Mouse (Mus musculus): Measurements from ENCODE around the gene Stmnd1. TPM values are rescaled to one million over a fixed set of nuclear protein-coding genes. Genes with fewer than 3 reads are reported as not detected.

Gene Stmnd1
- polyA plus RNA-seq, 1 experiment, result 0.06 TPM

DNA sequence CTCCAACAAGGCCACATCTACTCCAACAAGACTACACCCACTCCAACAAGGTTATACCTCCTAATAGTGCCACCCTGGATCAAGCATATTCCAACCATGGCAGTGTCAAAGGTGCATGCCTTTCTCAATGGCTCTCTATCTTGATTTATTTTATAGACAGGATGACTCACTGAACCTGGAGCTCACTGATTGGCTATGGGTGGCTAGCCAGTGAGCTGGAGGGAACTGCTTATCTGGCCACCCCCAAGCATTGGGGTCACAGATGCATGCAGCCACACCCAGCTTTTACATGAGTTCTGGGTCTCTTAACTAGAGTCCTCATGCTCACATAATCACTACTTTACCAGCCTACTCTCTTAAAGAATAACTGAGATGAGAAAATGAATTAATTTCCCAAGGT lies 5.7 kb upstream of the Stmnd1 start:
- H3K27ac ChIP-seq (ENCODE audit: insufficient read depth, low read depth, low read length), result no peak overlapping the region

DNA sequence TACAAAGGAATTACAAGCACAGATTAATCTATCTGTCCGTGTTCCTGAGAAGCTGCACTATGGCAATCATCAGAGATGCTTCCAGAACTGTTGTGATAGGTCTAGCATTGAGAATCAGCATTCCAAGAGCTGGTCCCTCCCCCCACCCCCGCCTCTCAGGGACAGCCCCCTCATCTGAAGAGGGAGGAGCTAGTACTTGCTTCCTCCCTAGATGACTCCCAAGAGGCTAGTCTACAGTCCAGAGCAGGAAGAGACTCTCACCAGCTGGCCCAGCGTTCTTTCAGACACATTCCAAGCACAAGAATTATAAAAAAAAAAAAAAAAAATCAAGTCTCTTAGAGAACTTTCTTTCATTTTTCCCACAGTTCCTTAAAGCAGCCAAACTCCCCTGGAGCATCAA lies 5.2 kb upstream of the Stmnd1 start:
- TF ChIP-seq CTCF (conservative IDR thresholded peaks at IDR 0.05; ENCODE audit: insufficient read depth, insufficient read length, low read depth, low read length), result no peak
- no peak for TF ChIP-seq POLR2A (IDR thresholded peaks at IDR 0.05; ENCODE audit: low read depth, low read length)
- Histone ChIP-seq H3K4me3 (ENCODE audit: insufficient read depth, low read depth, low read length) (no peak overlapping the region), H3K27ac (ENCODE audit: insufficient read depth, low read depth, low read length) (no peak overlapping the region), H3K27me3 (replicated peaks; ENCODE audit: control insufficient read depth, insufficient read depth, low read length) (no peaks in the 10 kb centered on the region), H3K36me3 (ENCODE audit: control insufficient read depth, insufficient read depth, low read length) (no peaks in the 10 kb centered on the region), H3K4me1 (ENCODE audit: control insufficient read depth, insufficient read depth, low read length) (0 out of 2 replicates have a peak, but pooled peaks cover 2% of the 10 kb centered on the region)
- 40% methylated on average over 3 of the region's 3 CpGs for WGBS
- DNase-seq, result peak; percentile 35

More for the DNA sequence above, 5.7 kb upstream of the Stmnd1 start:
- H3K4me3 ChIP-seq (ENCODE audit: insufficient read depth, low read depth, low read length), result no peak overlapping the region
- no peak for DNase-seq
- no peaks in the 10 kb centered on the region for H3K27me3 ChIP-seq (replicated peaks; ENCODE audit: control insufficient read depth, insufficient read depth, low read length)
- H3K4me1 ChIP-seq (ENCODE audit: control insufficient read depth, insufficient read depth, low read length), result 0 out of 2 replicates have a peak, but pooled peaks cover 2% of the 10 kb centered on the region
- TF ChIP-seq POLR2A (IDR thresholded peaks at IDR 0.05; ENCODE audit: low read depth, low read length), result no peak
- TF ChIP-seq CTCF (conservative IDR thresholded peaks at IDR 0.05; ENCODE audit: insufficient read depth, insufficient read length, low read depth, low read length), result no peak
- H3K36me3 ChIP-seq (ENCODE audit: control insufficient read depth, insufficient read depth, low read length), result no peaks in the 10 kb centered on the region

DNA sequence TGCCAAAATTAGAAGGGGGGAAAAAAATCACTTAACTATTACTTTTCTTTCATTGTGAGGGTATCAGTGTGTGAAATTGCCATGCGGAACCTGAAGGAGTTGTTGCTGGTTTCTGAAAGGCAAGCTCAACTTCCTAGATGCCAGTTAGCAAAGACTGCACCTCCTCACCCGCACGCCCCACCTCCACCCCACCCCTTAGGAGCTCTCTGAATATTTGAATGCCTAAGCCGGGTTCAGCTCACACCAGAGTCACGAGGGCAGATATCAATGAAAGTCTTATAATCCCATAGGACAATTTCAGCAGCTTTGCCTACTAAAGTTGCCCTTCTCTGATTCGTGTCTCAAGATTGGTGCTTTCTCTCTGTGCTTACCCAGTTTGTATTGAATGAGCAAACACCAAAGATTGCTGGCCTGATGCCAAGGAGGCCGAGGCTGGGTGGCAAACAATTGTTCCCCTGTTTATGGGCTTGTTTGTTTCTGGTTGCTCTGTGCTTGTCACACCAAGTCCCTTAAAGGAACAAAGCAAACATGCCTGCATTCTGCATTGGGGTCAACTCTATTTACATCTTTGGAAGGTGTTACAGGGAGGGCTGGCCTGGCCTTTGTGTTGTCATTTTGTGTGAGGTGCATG lies 4.6 kb upstream of the Stmnd1 start:
- WGBS, result 32% methylated on average over 7 of the region's 7 CpGs
- H3K27me3 ChIP-seq (replicated peaks; ENCODE audit: control insufficient read depth, insufficient read depth, low read length), result no peaks in the 10 kb centered on the region
- H3K4me1 ChIP-seq (ENCODE audit: control insufficient read depth, insufficient read depth, low read length), result 0 out of 2 replicates have a peak, but pooled peaks cover 2% of the 10 kb centered on the region
- H3K36me3 ChIP-seq (ENCODE audit: control insufficient read depth, insufficient read depth, low read length), result no peaks in the 10 kb centered on the region
- H3K4me3 ChIP-seq (ENCODE audit: insufficient read depth, low read depth, low read length), result no peak overlapping the region
- DNase-seq, result no peak
- H3K27ac ChIP-seq (ENCODE audit: insufficient read depth, low read depth, low read length), result no peak overlapping the region
- TF ChIP-seq CTCF (conservative IDR thresholded peaks at IDR 0.05; ENCODE audit: insufficient read depth, insufficient read length, low read depth, low read length) (no peak), POLR2A (IDR thresholded peaks at IDR 0.05; ENCODE audit: low read depth, low read length) (no peak)

DNA sequence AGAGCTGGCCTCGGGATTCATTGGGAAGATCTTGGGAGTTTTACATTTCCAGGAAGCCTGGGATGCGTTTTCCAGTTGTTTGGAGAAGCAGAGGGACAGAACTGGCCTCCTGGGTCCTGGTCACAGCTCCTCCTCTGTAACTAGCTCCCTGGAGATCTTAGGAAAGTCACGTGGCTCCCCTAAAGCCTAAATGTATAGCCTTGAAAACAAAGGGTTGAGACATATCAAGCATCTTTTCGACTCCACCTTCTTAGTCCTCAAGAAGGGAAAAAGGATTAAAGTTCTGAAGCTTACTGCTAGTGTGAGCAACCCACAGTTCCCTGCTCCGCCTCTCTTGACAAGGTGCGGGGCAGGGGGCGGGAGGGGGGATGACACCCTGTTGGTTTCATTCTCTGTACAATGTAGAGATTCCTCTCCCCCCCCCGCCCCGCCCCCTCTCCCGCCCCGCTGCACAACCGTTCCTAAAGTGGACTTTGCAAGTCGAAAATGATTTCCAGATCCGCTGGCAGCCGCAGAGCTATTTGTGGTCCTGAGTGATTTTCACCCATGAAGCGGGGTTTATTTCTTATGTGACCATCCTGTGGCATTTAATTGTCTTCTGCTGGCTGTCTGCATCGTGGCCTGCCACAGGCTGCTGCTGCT lies 589 bp upstream of the Stmnd1 start:
- 13% methylated on average over 17 of the region's 17 CpGs for WGBS
- H3K4me3 ChIP-seq (ENCODE audit: insufficient read depth, low read depth, low read length), result no peak overlapping the region
- 0 out of 2 replicates have a peak, but pooled peaks cover 2% of the 10 kb centered on the region for H3K4me1 ChIP-seq (ENCODE audit: control insufficient read depth, insufficient read depth, low read length)
- H3K27me3 ChIP-seq (replicated peaks; ENCODE audit: control insufficient read depth, insufficient read depth, low read length), result no peaks in the 10 kb centered on the region
- H3K27ac ChIP-seq (ENCODE audit: insufficient read depth, low read depth, low read length), result no peak overlapping the region
- no peak for TF ChIP-seq POLR2A (IDR thresholded peaks at IDR 0.05; ENCODE audit: low read depth, low read length)
- no peak for TF ChIP-seq CTCF (conservative IDR thresholded peaks at IDR 0.05; ENCODE audit: insufficient read depth, insufficient read length, low read depth, low read length)
- no peak for DNase-seq
- no peaks in the 10 kb centered on the region for H3K36me3 ChIP-seq (ENCODE audit: control insufficient read depth, insufficient read depth, low read length)

DNA sequence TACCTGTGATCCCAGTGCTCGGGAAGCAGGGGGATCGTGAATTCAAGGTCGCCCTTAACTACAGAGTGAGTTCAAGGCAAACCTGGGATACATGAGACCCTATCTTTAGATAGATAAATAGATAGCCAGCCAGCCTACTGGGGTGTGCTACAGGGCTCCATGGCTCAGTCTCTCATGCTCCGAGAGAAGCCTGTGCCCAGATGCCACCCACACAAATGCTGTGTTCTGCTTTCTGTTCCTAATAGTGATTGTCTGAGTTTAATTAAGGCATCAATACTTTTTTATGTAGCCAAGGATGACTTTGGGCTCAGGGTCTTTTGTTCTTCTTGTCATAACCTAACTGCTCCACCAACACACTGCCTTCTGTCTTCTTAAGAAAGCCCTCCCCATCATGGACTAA lies 2.2 kb downstream of the Stmnd1 start:
- H3K4me3 ChIP-seq (ENCODE audit: insufficient read depth, low read depth, low read length), result no peak overlapping the region
- H3K27ac ChIP-seq (ENCODE audit: insufficient read depth, low read depth, low read length), result no peak overlapping the region
- no peaks in the 10 kb centered on the region for H3K27me3 ChIP-seq (replicated peaks; ENCODE audit: control insufficient read depth, insufficient read depth, low read length)
- no peaks in the 10 kb centered on the region for H3K36me3 ChIP-seq (ENCODE audit: control insufficient read depth, insufficient read depth, low read length)
- no peaks in the 10 kb centered on the region for H3K4me1 ChIP-seq (ENCODE audit: control insufficient read depth, insufficient read depth, low read length)
- TF ChIP-seq POLR2A (IDR thresholded peaks at IDR 0.05; ENCODE audit: low read depth, low read length) (no peak), CTCF (conservative IDR thresholded peaks at IDR 0.05; ENCODE audit: insufficient read depth, insufficient read length, low read depth, low read length) (no peak)
- no peak for DNase-seq
- 98% methylated on average over 4 of the region's 4 CpGs for WGBS

DNA sequence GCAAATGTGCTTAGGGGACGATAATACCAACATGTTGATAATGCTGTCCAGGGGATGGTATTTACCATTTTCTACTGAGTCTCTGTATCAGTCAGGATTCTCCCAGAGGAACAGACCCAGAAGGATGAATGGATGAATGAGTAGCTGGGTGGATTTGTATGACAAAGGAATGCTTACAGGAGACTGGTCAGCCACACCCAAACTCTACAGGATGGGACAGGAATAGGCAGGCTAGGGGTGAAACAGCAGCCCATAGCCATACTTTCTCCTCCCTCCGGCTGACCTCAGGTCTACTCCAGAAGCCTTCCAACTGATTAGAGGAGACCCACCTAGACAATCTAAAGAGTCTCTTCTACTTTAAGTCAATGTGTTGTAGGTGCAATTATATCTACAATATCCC lies 9.0 kb downstream of the Stmnd1 start:
- no peak overlapping the region for H3K27ac ChIP-seq (ENCODE audit: insufficient read depth, low read depth, low read length)
- no peak for DNase-seq
- no peaks in the 10 kb centered on the region for H3K4me1 ChIP-seq (ENCODE audit: control insufficient read depth, insufficient read depth, low read length)
- H3K27me3 ChIP-seq (replicated peaks; ENCODE audit: control insufficient read depth, insufficient read depth, low read length), result no peaks in the 10 kb centered on the region
- 95% methylated on average over 2 of the region's 2 CpGs for WGBS
- TF ChIP-seq CTCF (conservative IDR thresholded peaks at IDR 0.05; ENCODE audit: insufficient read depth, insufficient read length, low read depth, low read length) (no peak), POLR2A (IDR thresholded peaks at IDR 0.05; ENCODE audit: low read depth, low read length) (no peak)
- H3K36me3 ChIP-seq (ENCODE audit: control insufficient read depth, insufficient read depth, low read length), result no peaks in the 10 kb centered on the region
- H3K4me3 ChIP-seq (ENCODE audit: insufficient read depth, low read depth, low read length), result no peak overlapping the region

DNA sequence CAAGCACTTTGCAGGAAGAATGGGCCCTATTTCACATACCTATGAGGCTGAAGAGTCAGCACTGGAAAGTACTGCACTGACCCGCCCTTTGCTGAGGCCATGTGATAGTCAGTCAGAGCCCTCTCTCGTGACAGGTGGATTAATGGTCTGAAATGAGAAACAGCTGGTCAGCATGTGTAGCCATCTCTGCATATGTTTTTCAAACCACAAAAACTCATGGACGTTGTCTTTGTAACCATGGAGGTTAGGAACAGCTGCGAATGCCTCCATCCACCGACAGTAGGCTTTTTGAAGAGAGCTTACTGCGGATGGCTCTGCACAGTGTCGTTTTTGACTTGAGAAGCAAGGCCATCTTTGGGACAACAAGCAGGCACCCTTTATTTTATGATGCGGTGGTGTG lies 14.3 kb downstream of the Stmnd1 start:
- TF ChIP-seq POLR2A (IDR thresholded peaks at IDR 0.05; ENCODE audit: low read depth, low read length) (no peak), CTCF (conservative IDR thresholded peaks at IDR 0.05; ENCODE audit: insufficient read depth, insufficient read length, low read depth, low read length) (no peak)
- no peak overlapping the region for H3K4me3 ChIP-seq (ENCODE audit: insufficient read depth, low read depth, low read length)
- no peak for DNase-seq
- 75% methylated on average over 8 of the region's 8 CpGs for WGBS
- H3K4me1 ChIP-seq (ENCODE audit: control insufficient read depth, insufficient read depth, low read length), result peaks cover 4% of the 10 kb centered on the region; the same call in 1 of the 2 replicates
- no peak overlapping the region for H3K27ac ChIP-seq (ENCODE audit: insufficient read depth, low read depth, low read length)
- H3K36me3 ChIP-seq (ENCODE audit: control insufficient read depth, insufficient read depth, low read length), result no peaks in the 10 kb centered on the region
- H3K27me3 ChIP-seq (replicated peaks; ENCODE audit: control insufficient read depth, insufficient read depth, low read length), result no peaks in the 10 kb centered on the region

Data from kidney, adult 2 months (tissue).